Mouse (Mus musculus): Measurements from ENCODE around the gene Fbxo34. TPM values are rescaled to one million over a fixed set of nuclear protein-coding genes. Genes with fewer than 3 reads are reported as not detected.

The Fbxo34 gene
- total and polyA plus RNA-seq, 3 experiments = 17.9 to 27.5 (median 20.6) TPM

DNA sequence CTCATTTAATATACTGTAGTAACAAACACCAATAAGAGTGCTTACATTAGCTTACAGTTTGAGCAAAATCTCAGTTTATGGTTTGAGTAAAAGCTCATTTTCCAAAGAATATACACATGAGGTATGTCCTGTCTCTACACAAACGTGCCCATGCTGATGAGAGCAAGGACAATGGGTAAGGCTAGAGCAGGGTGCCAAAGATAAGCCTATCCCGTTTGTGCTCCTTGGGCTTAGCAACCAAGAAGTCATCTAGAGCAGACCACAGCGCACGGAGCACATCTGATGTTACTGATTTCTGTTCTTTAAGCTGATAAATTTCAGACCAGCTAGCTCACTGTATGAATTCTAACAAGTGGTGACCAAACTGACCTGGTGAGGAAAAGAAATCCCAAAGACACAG, 94.7 kb downstream of the Fbxo34 start:
- Histone ChIP-seq H3K4me3 (ENCODE audit: low read depth, low read length) (no peak overlapping the region), H3K9me3 (replicated peaks) (no peaks in the 10 kb centered on the region), H3K4me1 (ENCODE audit: insufficient read depth, low read depth, low read length) (peaks cover 36% of the 10 kb centered on the region), H3K36me3 (replicated peaks) (peaks cover 86% of the 10 kb centered on the region), H3K27me3 (ENCODE audit: insufficient read depth, low read length) (no peaks in the 10 kb centered on the region)
- DNase-seq (ENCODE audit: low spot score) = no peak
- ATAC-seq (ENCODE audit: extremely low read depth, insufficient number of reproducible peaks, low FRiP score, poor library complexity, severe bottlenecking) = no peak
- TF ChIP-seq CTCF (IDR thresholded peaks at IDR 0.05; ENCODE audit: low read depth, low read length) = no peak
- TF ChIP-seq TAL1 (conservative IDR thresholded peaks at IDR 0.05; ENCODE audit: low read depth, low read length) = no peak
- TF ChIP-seq POLR2AphosphoS5 (IDR thresholded peaks at IDR 0.05; ENCODE audit: insufficient replicate concordance, low read depth, low read length) = no peak

GRCm38 (mm10) chr14:47551668-47552067, 101.4 kb downstream of the Fbxo34 start:
- Histone ChIP-seq H3K36me3 (replicated peaks) (peaks cover 89% of the 10 kb centered on the region), H3K4me1 (ENCODE audit: insufficient read depth, low read depth, low read length) (peaks cover 10% of the 10 kb centered on the region; the same call in 1 of the 2 replicates), H3K27me3 (ENCODE audit: insufficient read depth, low read length) (no peaks in the 10 kb centered on the region), H3K4me3 (ENCODE audit: low read depth, low read length) (no peak overlapping the region), H3K9me3 (replicated peaks) (no peaks in the 10 kb centered on the region)
- no peak for TF ChIP-seq TAL1 (conservative IDR thresholded peaks at IDR 0.05; ENCODE audit: low read depth, low read length)
- TF ChIP-seq GATA1 (IDR thresholded peaks at IDR 0.05; ENCODE audit: borderline replicate concordance, low read length) = no peak
- DNase-seq (ENCODE audit: low spot score) (no peak), ATAC-seq (ENCODE audit: extremely low read depth, insufficient number of reproducible peaks, low FRiP score, poor library complexity, severe bottlenecking) (no peak)

GRCm38 (mm10) chr14:47553380-47553779, 103.2 kb downstream of the Fbxo34 start:
- Histone ChIP-seq H3K4me3 (ENCODE audit: low read depth, low read length) (no peak overlapping the region), H3K36me3 (replicated peaks) (peaks cover 86% of the 10 kb centered on the region), H3K9me3 (replicated peaks) (no peaks in the 10 kb centered on the region), H3K4me1 (ENCODE audit: insufficient read depth, low read depth, low read length) (peaks cover 10% of the 10 kb centered on the region; the same call in 1 of the 2 replicates), H3K27me3 (ENCODE audit: insufficient read depth, low read length) (no peaks in the 10 kb centered on the region)
- no peak for ATAC-seq (ENCODE audit: extremely low read depth, insufficient number of reproducible peaks, low FRiP score, poor library complexity, severe bottlenecking)
- no peak for DNase-seq (ENCODE audit: low spot score)
- no peak for TF ChIP-seq TAL1 (conservative IDR thresholded peaks at IDR 0.05; ENCODE audit: low read depth, low read length)
- no peak for TF ChIP-seq CTCF (IDR thresholded peaks at IDR 0.05; ENCODE audit: low read depth, low read length)
- no peak for TF ChIP-seq GATA1 (IDR thresholded peaks at IDR 0.05; ENCODE audit: borderline replicate concordance, low read length)
- no peak for TF ChIP-seq POLR2AphosphoS5 (IDR thresholded peaks at IDR 0.05; ENCODE audit: insufficient replicate concordance, low read depth, low read length)
- TF ChIP-seq GATA2 (IDR thresholded peaks at IDR 0.05; ENCODE audit: borderline replicate concordance, low read depth, low read length) = no peak

DNA sequence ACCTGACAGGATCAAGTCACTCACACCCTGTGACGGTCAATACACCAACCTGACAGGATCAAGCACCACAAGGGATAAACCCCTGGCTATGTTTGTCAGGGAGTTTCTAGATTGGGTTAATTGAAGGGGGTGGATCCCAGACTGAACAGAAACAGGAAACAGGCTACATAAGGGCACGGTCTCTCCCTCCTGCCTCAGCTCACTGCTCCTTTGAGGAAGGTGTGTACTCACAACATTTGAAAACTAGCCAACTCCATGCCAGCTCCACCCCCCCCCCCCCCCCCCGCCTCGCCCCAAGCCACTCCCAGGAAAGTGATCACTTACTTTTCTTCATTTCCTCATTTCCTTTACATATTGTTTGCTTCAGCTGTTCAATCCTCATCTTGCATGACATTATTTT, 104.0 kb downstream of the Fbxo34 start:
- Histone ChIP-seq H3K9me3 (replicated peaks) (no peaks in the 10 kb centered on the region), H3K27me3 (ENCODE audit: insufficient read depth, low read length) (no peaks in the 10 kb centered on the region), H3K36me3 (replicated peaks) (peaks cover 78% of the 10 kb centered on the region), H3K4me3 (ENCODE audit: low read depth, low read length) (no peak overlapping the region), H3K4me1 (ENCODE audit: insufficient read depth, low read depth, low read length) (peaks cover 10% of the 10 kb centered on the region; the same call in 1 of the 2 replicates)
- TF ChIP-seq GATA2 (IDR thresholded peaks at IDR 0.05; ENCODE audit: borderline replicate concordance, low read depth, low read length) (no peak), TAL1 (conservative IDR thresholded peaks at IDR 0.05; ENCODE audit: low read depth, low read length) (no peak), CTCF (IDR thresholded peaks at IDR 0.05; ENCODE audit: low read depth, low read length) (no peak), POLR2AphosphoS5 (IDR thresholded peaks at IDR 0.05; ENCODE audit: insufficient replicate concordance, low read depth, low read length) (no peak), GATA1 (IDR thresholded peaks at IDR 0.05; ENCODE audit: borderline replicate concordance, low read length) (no peak)
- DNase-seq (ENCODE audit: low spot score) = no peak
- no peak for ATAC-seq (ENCODE audit: extremely low read depth, insufficient number of reproducible peaks, low FRiP score, poor library complexity, severe bottlenecking)

GRCm38 (mm10) chr14:47555225-47555624, 105.0 kb downstream of the Fbxo34 start:
- Histone ChIP-seq H3K4me1 (ENCODE audit: insufficient read depth, low read depth, low read length) (peaks cover 10% of the 10 kb centered on the region; the same call in 1 of the 2 replicates), H3K4me3 (ENCODE audit: low read depth, low read length) (no peak overlapping the region), H3K27me3 (ENCODE audit: insufficient read depth, low read length) (no peaks in the 10 kb centered on the region), H3K36me3 (replicated peaks) (peaks cover 72% of the 10 kb centered on the region), H3K9me3 (replicated peaks) (no peaks in the 10 kb centered on the region)
- ATAC-seq (ENCODE audit: extremely low read depth, insufficient number of reproducible peaks, low FRiP score, poor library complexity, severe bottlenecking) = no peak
- TF ChIP-seq POLR2AphosphoS5 (IDR thresholded peaks at IDR 0.05; ENCODE audit: insufficient replicate concordance, low read depth, low read length) = no peak
- TF ChIP-seq GATA1 (IDR thresholded peaks at IDR 0.05; ENCODE audit: borderline replicate concordance, low read length) = no peak
- no peak for TF ChIP-seq TAL1 (conservative IDR thresholded peaks at IDR 0.05; ENCODE audit: low read depth, low read length)
- TF ChIP-seq CTCF (IDR thresholded peaks at IDR 0.05; ENCODE audit: low read depth, low read length) = no peak
- TF ChIP-seq GATA2 (IDR thresholded peaks at IDR 0.05; ENCODE audit: borderline replicate concordance, low read depth, low read length) = no peak
- no peak for DNase-seq (ENCODE audit: low spot score)

DNA sequence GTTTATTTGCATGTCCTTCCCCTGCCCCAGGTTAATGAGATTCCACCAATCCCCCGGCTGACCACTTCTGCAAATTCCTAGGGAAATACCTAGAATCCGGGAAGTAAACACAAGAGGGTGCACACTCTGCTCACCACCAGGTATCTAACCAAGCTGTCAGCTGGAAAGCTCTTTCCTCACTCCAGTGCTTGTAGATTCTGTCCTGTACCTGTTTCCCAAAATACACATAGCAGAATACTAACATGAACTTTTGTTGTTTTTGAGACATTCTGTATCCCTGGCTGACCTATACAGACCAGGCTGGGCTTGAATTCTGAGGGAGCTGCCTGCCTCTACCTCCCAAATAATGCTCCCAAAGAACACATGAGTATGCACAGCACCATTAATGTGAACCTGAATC, 110.5 kb downstream of the Fbxo34 start:
- TF ChIP-seq GATA2 (IDR thresholded peaks at IDR 0.05; ENCODE audit: borderline replicate concordance, low read depth, low read length) = no peak
- TF ChIP-seq TAL1 (conservative IDR thresholded peaks at IDR 0.05; ENCODE audit: low read depth, low read length) = no peak
- no peak for TF ChIP-seq GATA1 (IDR thresholded peaks at IDR 0.05; ENCODE audit: borderline replicate concordance, low read length)
- TF ChIP-seq CTCF (IDR thresholded peaks at IDR 0.05; ENCODE audit: low read depth, low read length) = no peak
- TF ChIP-seq POLR2AphosphoS5 (IDR thresholded peaks at IDR 0.05; ENCODE audit: insufficient replicate concordance, low read depth, low read length) = no peak
- H3K27me3 ChIP-seq (ENCODE audit: insufficient read depth, low read length) = no peaks in the 10 kb centered on the region
- H3K4me3 ChIP-seq (ENCODE audit: low read depth, low read length) = no peak overlapping the region
- no peaks in the 10 kb centered on the region; the same call in 1 of the 2 replicates for H3K4me1 ChIP-seq (ENCODE audit: insufficient read depth, low read depth, low read length)
- no peaks in the 10 kb centered on the region for H3K9me3 ChIP-seq (replicated peaks)
- no peak for DNase-seq (ENCODE audit: low spot score)
- ATAC-seq (ENCODE audit: extremely low read depth, insufficient number of reproducible peaks, low FRiP score, poor library complexity, severe bottlenecking) = no peak
- peaks cover 61% of the 10 kb centered on the region for H3K36me3 ChIP-seq (replicated peaks)

- Histone ChIP-seq H3K4me1 (ENCODE audit: insufficient read depth, low read depth, low read length) (peaks cover 3% of the 10 kb centered on the region), H3K27me3 (ENCODE audit: insufficient read depth, low read length) (no peaks in the 10 kb centered on the region), H3K9me3 (replicated peaks) (no peaks in the 10 kb centered on the region), H3K36me3 (replicated peaks) (peaks cover 47% of the 10 kb centered on the region), H3K4me3 (ENCODE audit: low read depth, low read length) (no peak overlapping the region)
- DNase-seq (ENCODE audit: low spot score) (no peak), ATAC-seq (ENCODE audit: extremely low read depth, insufficient number of reproducible peaks, low FRiP score, poor library complexity, severe bottlenecking) (no peak)
- TF ChIP-seq GATA2 (IDR thresholded peaks at IDR 0.05; ENCODE audit: borderline replicate concordance, low read depth, low read length) = no peak
- no peak for TF ChIP-seq CTCF (IDR thresholded peaks at IDR 0.05; ENCODE audit: low read depth, low read length)
- TF ChIP-seq TAL1 (conservative IDR thresholded peaks at IDR 0.05; ENCODE audit: low read depth, low read length) = no peak
Observed at GRCm38 (mm10) chr14:47562530-47562929, 112.3 kb downstream of the Fbxo34 start.
